Mouse (Mus musculus): ENCODE measurements at regions not wholly inside any gene's neighbourhood (a gene's known extent, or its start where the extent isn't known, plus 50 kb on each side); places are given as distances from the start of the nearest gene placed in this dataset.

- DNase-seq (ENCODE audit: low read depth, low spot score): no peak
Observed at GRCm38 (mm10) chr6:79387732-79388131, 430.0 kb upstream of the Gm20594 start.

- peak; percentile 31 for DNase-seq (ENCODE audit: low read depth, low spot score)
Observed at GRCm38 (mm10) chr6:79401090-79401489, 416.6 kb upstream of the Gm20594 start.

- DNase-seq (ENCODE audit: low read depth, low spot score): no peak
Observed at GRCm38 (mm10) chr6:79408955-79409354, 408.8 kb upstream of the Gm20594 start.

- no peak for DNase-seq (ENCODE audit: low read depth, low spot score)
Observed at GRCm38 (mm10) chr6:79445821-79446220, 371.9 kb upstream of the Gm20594 start.

- DNase-seq (ENCODE audit: low read depth, low spot score): no peak
Observed at GRCm38 (mm10) chr6:79491245-79491644, 326.5 kb upstream of the Gm20594 start.

GRCm38 (mm10) chr6:79500649-79501048 lies 317.1 kb upstream of the Gm20594 start:
- no peak for DNase-seq (ENCODE audit: low read depth, low spot score)

Measured in ZHBTc4 (cell line).